Mouse (Mus musculus) embryo, embryonic 11.5 days (tissue): Measurements from ENCODE around the gene Wnt5b.

ENCODE experiments used
- DNase-seq: peaks from one replicate; pipeline ENCODE4 v3.0.0-alpha.2; 2012; ENCODE audit warnings: low read depth, low spot score

Wnt5b gene

GRCm38 (mm10) chr6:119543803-119544517 lies at the start of gene Wnt5b:
Gene Wnt5b (minus strand): TSS chr6:119544347.
- DNase-seq: no peak

GRCm38 (mm10) chr6:119590872-119591271 lies 46.7 kb upstream of the Wnt5b start:
- DNase-seq: no peak

GRCm38 (mm10) chr6:119587897-119588296 lies 43.8 kb upstream of the Wnt5b start:
- DNase-seq: no peak

- DNase-seq: no peak
These were observed 43.3 kb upstream of the Wnt5b start for GRCm38 (mm10) chr6:119587454-119587853.

GRCm38 (mm10) chr6:119585652-119586375 lies 41.7 kb upstream of the Wnt5b start:
- DNase-seq: no peak

GRCm38 (mm10) chr6:119584061-119584460 lies 39.9 kb upstream of the Wnt5b start:
- no peak for DNase-seq

GRCm38 (mm10) chr6:119583165-119583564 lies 39.0 kb upstream of the Wnt5b start:
- DNase-seq: no peak

GRCm38 (mm10) chr6:119576706-119577105 lies 32.6 kb upstream of the Wnt5b start:
- no peak for DNase-seq

GRCm38 (mm10) chr6:119575331-119575730 lies 31.2 kb upstream of the Wnt5b start:
- DNase-seq: no peak

- no peak for DNase-seq
These were observed 28.1 kb upstream of the Wnt5b start for GRCm38 (mm10) chr6:119572296-119572695.

- no peak for DNase-seq
These were observed 26.6 kb upstream of the Wnt5b start for GRCm38 (mm10) chr6:119570797-119571196.

GRCm38 (mm10) chr6:119568339-119568738 lies 24.2 kb upstream of the Wnt5b start:
- no peak for DNase-seq

- no peak for DNase-seq
These were observed 21.6 kb upstream of the Wnt5b start for GRCm38 (mm10) chr6:119565451-119566379.

GRCm38 (mm10) chr6:119562558-119562957 lies 18.4 kb upstream of the Wnt5b start:
- no peak for DNase-seq

- DNase-seq: no peak
These were observed 14.7 kb upstream of the Wnt5b start for GRCm38 (mm10) chr6:119558855-119559254.

- DNase-seq: no peak
These were observed 10.3 kb upstream of the Wnt5b start for GRCm38 (mm10) chr6:119554439-119554838.

- DNase-seq: no peak
These were observed 344 bp upstream of the Wnt5b start for GRCm38 (mm10) chr6:119544518-119544864.

GRCm38 (mm10) chr6:119543456-119543802 lies 718 bp downstream of the Wnt5b start:
- DNase-seq: no peak

- no peak for DNase-seq
These were observed 8.3 kb downstream of the Wnt5b start for GRCm38 (mm10) chr6:119535867-119536266.

- no peak for DNase-seq
These were observed 10.9 kb downstream of the Wnt5b start for GRCm38 (mm10) chr6:119533170-119533709.

GRCm38 (mm10) chr6:119529659-119530058 lies 14.5 kb downstream of the Wnt5b start:
- no peak for DNase-seq

- no peak for DNase-seq
These were observed 17.6 kb downstream of the Wnt5b start for GRCm38 (mm10) chr6:119526498-119526897.
